Mouse (Mus musculus) limb, embryonic 12.5 days (tissue): ENCODE measurements around the gene Zfp12. TPM values are rescaled to one million over a fixed set of nuclear protein-coding genes. Genes with fewer than 3 reads are reported as not detected.
"Not testable (repeated sequence)": the region's sequence is repeated elsewhere in the genome, so short reads cannot be mapped to it uniquely, and the experiment has no call there.

Experiments used
- ATAC-seq: fragments of 200-750 bp; cut with Nextera tagmentation; 2 replicates; pipeline ENCODE4 v1.8.0; 2017; ENCODE audit warnings: low read depth, moderate TSS enrichment; ENCODE audit not compliant: insufficient number of reproducible peaks, insufficient read depth, low FRiP score, low TSS enrichment
- H3K27ac ChIP-seq: fragments of 300-500 bp; sonication (generic); 2 replicates; pipeline ENCODE4 v1.5.1; 2016; ENCODE audit warnings: mild to moderate bottlenecking, moderate library complexity
- H3K27me3 ChIP-seq: fragments of 300-500 bp; sonication (generic); 2 replicates; pipeline ENCODE4 v1.6.1; 2016; ENCODE audit warnings: mild to moderate bottlenecking, moderate library complexity
- H3K36me3 ChIP-seq: fragments of 300-500 bp; sonication (generic); 2 replicates; pipeline ENCODE4 v1.6.1; 2016; ENCODE audit warnings: mild to moderate bottlenecking, moderate library complexity
- H3K4me1 ChIP-seq: fragments of 300-500 bp; sonication (generic); replicated peaks from 2 replicates; pipeline ENCODE4 v1.6.1; 2016
- H3K4me2 ChIP-seq: fragments of 300-500 bp; sonication (generic); 2 replicates; pipeline ENCODE4 v1.6.1; 2016; ENCODE audit warnings: mild to moderate bottlenecking, moderate library complexity
- H3K4me3 ChIP-seq: fragments of 300-500 bp; sonication (generic); replicated peaks from 2 replicates; pipeline ENCODE4 v1.5.1; 2016; ENCODE audit warnings: mild to moderate bottlenecking
- H3K9ac ChIP-seq: fragments of 300-500 bp; sonication (generic); replicated peaks from 2 replicates; pipeline ENCODE4 v1.6.1; 2016; ENCODE audit warnings: mild to moderate bottlenecking, moderate library complexity
- H3K9me3 ChIP-seq: fragments of 300-500 bp; sonication (generic); 2 replicates; pipeline ENCODE4 v1.6.1; 2016; ENCODE audit warnings: mild to moderate bottlenecking, moderate library complexity
- WGBS: fragments of 180-500 bp; shearing (Covaris S2); methylation state at CpG from one replicate; pipeline ENCODE4 v1.1.7; 2016; 5-methylcytosine and 5-hydroxymethylcytosine counted together
- polyA plus RNA-seq: library from polyadenylated mRNA; unstranded; fragments of >200 nt; fragmentation: Nextera tagmentation; extraction: Ambion mirVana; gene quantifications from 2 replicates; pipeline ENCODE4 v1.2.1, GENCODE M21; 2016

Gene Zfp12
- polyA plus RNA-seq: 25.1 and 26.1 TPM in 2 replicates

GRCm38 (mm10) chr5:143235028-143235693 is at the start of gene Zfp12:
Gene Zfp12 (plus strand): TSS chr5:143235163.
- peak within 1 kb of the TSS; percentile 99 for H3K27ac ChIP-seq
- WGBS: under 1% methylated on average over 58 of the region's 58 CpGs
- peak within 1 kb of the TSS; percentile 75 for H3K4me2 ChIP-seq
- ATAC-seq: peak; percentile 96
- H3K4me3 ChIP-seq: peak within 1 kb of the TSS; percentile 90
- no peaks in the 10 kb centered on the region for H3K27me3 ChIP-seq
- peaks cover 19% of the 10 kb centered on the region for H3K4me1 ChIP-seq
- peak within 1 kb of the TSS; percentile 89 for H3K9ac ChIP-seq
- H3K9me3 ChIP-seq: no peaks in the 10 kb centered on the region
- peaks cover 36% of the 10 kb centered on the region for H3K36me3 ChIP-seq

- not testable (repeated sequence) for H3K27ac ChIP-seq, H3K4me1 ChIP-seq, H3K36me3 ChIP-seq, H3K4me2 ChIP-seq, ATAC-seq, H3K4me3 ChIP-seq, H3K9me3 ChIP-seq, H3K9ac ChIP-seq, H3K27me3 ChIP-seq
- 72% methylated on average over 1 of the region's 1 CpGs for WGBS
Observed at GRCm38 (mm10) chr5:143188014-143188413, 46.9 kb upstream of the Zfp12 start.

GRCm38 (mm10) chr5:143192806-143193205 is 42.2 kb upstream of the Zfp12 start:
- no peaks in the 10 kb centered on the region; the same call in 1 of the 2 replicates for H3K27me3 ChIP-seq
- H3K36me3 ChIP-seq: no peaks in the 10 kb centered on the region
- no peak for ATAC-seq
- no peak overlapping the region for H3K27ac ChIP-seq
- H3K9ac ChIP-seq: no peak overlapping the region
- H3K4me2 ChIP-seq: no peak overlapping the region
- H3K4me1 ChIP-seq: no peaks in the 10 kb centered on the region
- H3K4me3 ChIP-seq: no peak overlapping the region
- 91% methylated on average over 8 of the region's 8 CpGs for WGBS
- H3K9me3 ChIP-seq: no peaks in the 10 kb centered on the region

- H3K27ac ChIP-seq, ATAC-seq: not testable (repeated sequence)
- 57% methylated on average over 8 of the region's 8 CpGs for WGBS
Observed at GRCm38 (mm10) chr5:143194747-143195146, 40.2 kb upstream of the Zfp12 start.

GRCm38 (mm10) chr5:143195166-143195565 is 39.8 kb upstream of the Zfp12 start:
- WGBS: 73% methylated on average over 2 of the region's 2 CpGs
- H3K36me3 ChIP-seq: no peaks in the 10 kb centered on the region
- no peak overlapping the region for H3K9ac ChIP-seq
- H3K27ac ChIP-seq: no peak overlapping the region
- no peak overlapping the region for H3K4me3 ChIP-seq
- H3K27me3 ChIP-seq: no peaks in the 10 kb centered on the region; the same call in 1 of the 2 replicates
- no peak for ATAC-seq
- H3K4me2 ChIP-seq: no peak overlapping the region
- H3K9me3 ChIP-seq: no peaks in the 10 kb centered on the region
- no peaks in the 10 kb centered on the region for H3K4me1 ChIP-seq

More at GRCm38 (mm10) chr5:143194747-143195146, 40.2 kb upstream of the Zfp12 start:
- H3K4me2 ChIP-seq, H3K4me3 ChIP-seq, H3K27me3 ChIP-seq, H3K9ac ChIP-seq, H3K36me3 ChIP-seq, H3K4me1 ChIP-seq, H3K9me3 ChIP-seq: not testable (repeated sequence)

GRCm38 (mm10) chr5:143196506-143196905 is 38.5 kb upstream of the Zfp12 start:
- Histone ChIP-seq H3K9ac (no peak overlapping the region), H3K4me2 (no peak overlapping the region), H3K9me3 (no peaks in the 10 kb centered on the region), H3K4me1 (no peaks in the 10 kb centered on the region), H3K27me3 (no peaks in the 10 kb centered on the region; the same call in 1 of the 2 replicates), H3K4me3 (no peak overlapping the region), H3K27ac (no peak overlapping the region), H3K36me3 (no peaks in the 10 kb centered on the region)
- ATAC-seq: no peak
- 88% methylated on average over 4 of the region's 4 CpGs for WGBS

- Histone ChIP-seq H3K4me2 (no peak overlapping the region), H3K9me3 (peaks cover 12% of the 10 kb centered on the region), H3K27me3 (no peaks in the 10 kb centered on the region), H3K4me1 (no peaks in the 10 kb centered on the region), H3K27ac (no peak overlapping the region), H3K9ac (no peak overlapping the region), H3K36me3 (no peaks in the 10 kb centered on the region), H3K4me3 (no peak overlapping the region)
- WGBS: 75% methylated on average over 3 of the region's 3 CpGs
- ATAC-seq: no peak
Observed at GRCm38 (mm10) chr5:143205015-143205414, 29.9 kb upstream of the Zfp12 start.

- H3K27ac ChIP-seq: no peak overlapping the region
- ATAC-seq: no peak
- H3K36me3 ChIP-seq: no peaks in the 10 kb centered on the region
- peaks cover 2% of the 10 kb centered on the region for H3K9me3 ChIP-seq
- WGBS: 62% methylated on average over 2 of the region's 2 CpGs
- no peak overlapping the region for H3K4me3 ChIP-seq
- H3K4me2 ChIP-seq: no peak overlapping the region
- H3K27me3 ChIP-seq: no peaks in the 10 kb centered on the region
- H3K9ac ChIP-seq: no peak overlapping the region
- no peaks in the 10 kb centered on the region for H3K4me1 ChIP-seq
Observed at GRCm38 (mm10) chr5:143213832-143214231, 21.1 kb upstream of the Zfp12 start.

GRCm38 (mm10) chr5:143220996-143221395 is 14.0 kb upstream of the Zfp12 start:
- WGBS: 85% methylated on average over 5 of the region's 5 CpGs
- Histone ChIP-seq H3K27me3 (no peaks in the 10 kb centered on the region), H3K4me2 (no peak overlapping the region), H3K36me3 (no peaks in the 10 kb centered on the region), H3K4me1 (no peaks in the 10 kb centered on the region), H3K27ac (no peak overlapping the region), H3K9me3 (no peaks in the 10 kb centered on the region), H3K4me3 (no peak overlapping the region), H3K9ac (no peak overlapping the region)
- ATAC-seq: no peak

- ATAC-seq: no peak
- H3K4me3 ChIP-seq: no peak overlapping the region
- H3K36me3 ChIP-seq: no peaks in the 10 kb centered on the region
- WGBS: 69% methylated on average over 1 of the region's 1 CpGs
- no peak overlapping the region for H3K4me2 ChIP-seq
- no peaks in the 10 kb centered on the region for H3K4me1 ChIP-seq
- no peaks in the 10 kb centered on the region for H3K9me3 ChIP-seq
- no peak overlapping the region for H3K27ac ChIP-seq
- no peaks in the 10 kb centered on the region for H3K27me3 ChIP-seq
- no peak overlapping the region for H3K9ac ChIP-seq
Observed at GRCm38 (mm10) chr5:143222287-143222686, 12.7 kb upstream of the Zfp12 start.

- no peaks in the 10 kb centered on the region for H3K36me3 ChIP-seq
- ATAC-seq: no peak
- H3K9me3 ChIP-seq: peaks cover 18% of the 10 kb centered on the region
- H3K9ac ChIP-seq: no peak within 1 kb of the TSS
- H3K4me3 ChIP-seq: no peak within 1 kb of the TSS
- no peak within 1 kb of the TSS for H3K27ac ChIP-seq
- 91% methylated on average over 3 of the region's 3 CpGs for WGBS
- no peaks in the 10 kb centered on the region for H3K27me3 ChIP-seq
- H3K4me1 ChIP-seq: no peaks in the 10 kb centered on the region
- no peak within 1 kb of the TSS for H3K4me2 ChIP-seq
Observed at GRCm38 (mm10) chr5:143226790-143227189, 8.2 kb upstream of the Zfp12 start, which contains the start of gene Spdye4a. Gene Spdye4a (minus strand): TSS chr5:143226890.

- ATAC-seq: no peak
- no peaks in the 10 kb centered on the region for H3K27me3 ChIP-seq
- peaks cover 19% of the 10 kb centered on the region for H3K4me1 ChIP-seq
- H3K4me2 ChIP-seq: peak overlapping the region; percentile 75
- no peaks in the 10 kb centered on the region for H3K9me3 ChIP-seq
- peak overlapping the region; percentile 90 for H3K4me3 ChIP-seq
- peaks cover 45% of the 10 kb centered on the region for H3K36me3 ChIP-seq
- H3K27ac ChIP-seq: no peak overlapping the region
- 51% methylated on average over 9 of the region's 9 CpGs for WGBS
- H3K9ac ChIP-seq: peak overlapping the region; percentile 89
Observed at GRCm38 (mm10) chr5:143236036-143236435, 1.1 kb downstream of the Zfp12 start.
